Mouse (Mus musculus) kidney, adult 2 months (tissue): ENCODE measurements around the gene Tjp2. TPM values are rescaled to one million over a fixed set of nuclear protein-coding genes. Genes with fewer than 3 reads are reported as not detected.
A peak's percentile ranks its signal among the peaks of the same experiment; 100 is the strongest.

ENCODE experiments used
- DNase-seq: peaks from one replicate; pipeline ENCODE4 v3.0.0; 2021
- H3K27ac ChIP-seq: fragments of 200-500 bp; 2 replicates; pipeline ENCODE4 v1.5.1; 2012; ENCODE audit warnings: low read depth, low read length, control low read depth, inconsistent platforms; ENCODE audit not compliant: insufficient read depth
- H3K27me3 ChIP-seq: fragments of 200-500 bp; replicated peaks from 2 replicates; pipeline ENCODE4 v1.6.1; 2012; ENCODE audit warnings: mild to moderate bottlenecking, moderate library complexity, low read length, inconsistent platforms; ENCODE audit not compliant: control insufficient read depth, insufficient read depth
- H3K36me3 ChIP-seq: fragments of 200-500 bp; 2 replicates; pipeline ENCODE4 v1.6.1; 2012; ENCODE audit warnings: mild to moderate bottlenecking, moderate library complexity, low read length, inconsistent platforms; ENCODE audit not compliant: control insufficient read depth, insufficient read depth
- H3K4me1 ChIP-seq: fragments of 200-500 bp; 2 replicates; pipeline ENCODE4 v1.6.1; 2011; ENCODE audit warnings: low read length; ENCODE audit not compliant: control insufficient read depth, insufficient read depth
- H3K4me3 ChIP-seq: fragments of 200-500 bp; 2 replicates; pipeline ENCODE4 v1.5.1; 2011; ENCODE audit warnings: mild to moderate bottlenecking, low read depth, low read length, control low read depth; ENCODE audit not compliant: insufficient read depth
- CTCF ChIP-seq: fragments of 200-500 bp; conservative IDR thresholded peaks from 2 replicates; pipeline ENCODE4 v1.5.1; 2011; ENCODE audit warnings: low read depth, mild to moderate bottlenecking, control low read depth, low read length, moderate library complexity, mixed read lengths; ENCODE audit not compliant: insufficient read depth, insufficient read length
- POLR2A ChIP-seq: fragments of 200-500 bp; IDR thresholded peaks from one replicate; pipeline ENCODE4 v1.6.1; 2011; ENCODE audit warnings: low read depth, low read length, control low read depth
- WGBS: fragments of 180-500 bp; shearing (Covaris S2); methylation state at CpG from one replicate; pipeline ENCODE4 v1.1.7; 2018; 5-methylcytosine and 5-hydroxymethylcytosine counted together
- polyA plus RNA-seq: library from polyadenylated mRNA; depleted of rRNA; stranded (reverse); fragments of >200 nt; gene quantifications from 2 replicates; pipeline ENCODE4 v1.2.3, GENCODE M21; 2012

Tjp2 gene
- polyA plus RNA-seq, 1 experiment, result 13.0 TPM

- no peaks in the 10 kb centered on the region for H3K36me3 ChIP-seq
- TF ChIP-seq POLR2A (no peak), CTCF (no peak)
- H3K4me1 ChIP-seq, result no peaks in the 10 kb centered on the region
- WGBS, result 67% methylated on average over 8 of the region's 8 CpGs
- H3K4me3 ChIP-seq, result no peak overlapping the region
- no peaks in the 10 kb centered on the region for H3K27me3 ChIP-seq
- H3K27ac ChIP-seq, result no peak overlapping the region
- no peak for DNase-seq
These were observed 166.0 kb downstream of the Tjp2 start for GRCm38 (mm10) chr19:24058851-24059250.

GRCm38 (mm10) chr19:24058021-24058420 is 166.8 kb downstream of the Tjp2 start:
- H3K27ac ChIP-seq, result no peak overlapping the region
- no peaks in the 10 kb centered on the region for H3K4me1 ChIP-seq
- no peaks in the 10 kb centered on the region for H3K27me3 ChIP-seq
- H3K36me3 ChIP-seq, result no peaks in the 10 kb centered on the region
- 86% methylated on average over 5 of the region's 5 CpGs for WGBS
- no peak for DNase-seq
- no peak overlapping the region for H3K4me3 ChIP-seq
- no peak for TF ChIP-seq CTCF
- no peak for TF ChIP-seq POLR2A

GRCm38 (mm10) chr19:24056880-24057279 is 167.9 kb downstream of the Tjp2 start:
- Histone ChIP-seq H3K27ac (no peak overlapping the region), H3K36me3 (no peaks in the 10 kb centered on the region), H3K4me3 (no peak overlapping the region), H3K27me3 (no peaks in the 10 kb centered on the region), H3K4me1 (no peaks in the 10 kb centered on the region)
- no peak for DNase-seq
- WGBS, result 100% methylated on average over 1 of the region's 1 CpGs
- TF ChIP-seq CTCF, result no peak
- no peak for TF ChIP-seq POLR2A

GRCm38 (mm10) chr19:24054904-24055303 is 169.9 kb downstream of the Tjp2 start:
- DNase-seq, result peak; percentile 45
- Histone ChIP-seq H3K27ac (no peak overlapping the region), H3K27me3 (no peaks in the 10 kb centered on the region), H3K4me1 (no peaks in the 10 kb centered on the region), H3K4me3 (no peak overlapping the region), H3K36me3 (no peaks in the 10 kb centered on the region)
- TF ChIP-seq POLR2A (no peak), CTCF (no peak)
- 28% methylated on average over 2 of the region's 2 CpGs for WGBS

- no peak overlapping the region for H3K4me3 ChIP-seq
- H3K27me3 ChIP-seq, result no peaks in the 10 kb centered on the region
- peak; percentile 43 for DNase-seq
- no peak overlapping the region for H3K27ac ChIP-seq
- no peak for TF ChIP-seq CTCF
- TF ChIP-seq POLR2A, result no peak
- H3K36me3 ChIP-seq, result no peaks in the 10 kb centered on the region
- H3K4me1 ChIP-seq, result no peaks in the 10 kb centered on the region
- WGBS, result 20% methylated on average over 5 of the region's 5 CpGs
These were observed 170.6 kb downstream of the Tjp2 start for GRCm38 (mm10) chr19:24054265-24054664.

- Histone ChIP-seq H3K36me3 (no peaks in the 10 kb centered on the region), H3K27me3 (no peaks in the 10 kb centered on the region), H3K4me3 (no peak overlapping the region), H3K4me1 (no peaks in the 10 kb centered on the region), H3K27ac (no peak overlapping the region)
- no peak for TF ChIP-seq CTCF
- no peak for TF ChIP-seq POLR2A
- 85% methylated on average over 2 of the region's 2 CpGs for WGBS
- DNase-seq, result no peak
These were observed 174.3 kb downstream of the Tjp2 start for GRCm38 (mm10) chr19:24050514-24050913.

GRCm38 (mm10) chr19:24049329-24049728 is 175.5 kb downstream of the Tjp2 start:
- DNase-seq, result no peak
- 76% methylated on average over 3 of the region's 3 CpGs for WGBS
- Histone ChIP-seq H3K27me3 (no peaks in the 10 kb centered on the region), H3K4me3 (no peak overlapping the region), H3K27ac (no peak overlapping the region), H3K36me3 (no peaks in the 10 kb centered on the region), H3K4me1 (no peaks in the 10 kb centered on the region)
- TF ChIP-seq POLR2A (no peak), CTCF (no peak)
